Mouse (Mus musculus): ENCODE measurements at regions not wholly inside any gene's neighbourhood (a gene's known extent, or its start where the extent isn't known, plus 50 kb on each side); places are given as distances from the start of the nearest gene placed in this dataset.

- DNase-seq (ENCODE audit: low spot score in 2 of 2), result peak; percentile 3 to 15
Measured at GRCm38 (mm10) chr10:97375824-97376223, 103.6 kb upstream of the Dcn start.

DNA sequence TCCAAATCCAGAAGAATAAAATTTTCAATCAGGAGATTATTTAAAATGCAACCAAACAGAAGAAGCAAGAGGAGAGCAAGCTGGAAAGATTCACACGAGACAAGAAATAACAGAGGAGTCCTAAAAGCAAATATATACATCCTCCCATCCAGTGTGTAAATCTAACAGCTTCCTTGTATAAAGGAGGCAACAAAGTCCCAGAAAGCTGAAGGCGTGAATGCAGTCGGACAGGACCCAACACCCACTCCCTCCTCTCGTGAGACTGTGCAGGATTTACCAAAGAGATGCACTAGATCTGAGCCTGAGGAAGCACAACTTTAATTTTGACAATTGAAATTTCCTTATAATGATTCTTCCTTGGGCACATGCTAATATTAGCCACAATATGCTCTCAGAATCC is 103.0 kb upstream of the Dcn start:
- no peak for DNase-seq (ENCODE audit: low spot score in 2 of 2)

GRCm38 (mm10) chr10:97381586-97381985 is 97.8 kb upstream of the Dcn start:
- DNase-seq (ENCODE audit: low spot score in 2 of 2), result no peak

DNA sequence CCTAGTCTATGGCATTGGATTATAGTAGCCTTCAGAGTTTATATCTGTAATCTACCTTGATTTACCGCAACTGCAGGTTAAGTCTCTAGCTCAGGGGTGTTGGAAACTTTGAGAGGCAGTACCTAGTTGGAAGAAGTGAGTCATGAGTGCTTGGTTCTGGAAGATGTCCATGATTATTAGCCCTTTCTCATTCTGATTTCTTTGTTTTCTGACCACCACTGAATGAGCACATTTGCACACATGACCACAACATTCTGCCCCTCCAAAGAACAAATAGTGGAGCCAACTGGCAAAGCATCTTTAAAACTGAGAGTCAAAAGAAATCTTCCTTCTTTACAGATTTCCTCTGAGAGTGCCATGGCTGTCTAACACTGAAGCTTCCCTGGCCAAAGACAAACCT is 95.5 kb upstream of the Dcn start:
- no peak for DNase-seq (ENCODE audit: low spot score in 2 of 2)

DNA sequence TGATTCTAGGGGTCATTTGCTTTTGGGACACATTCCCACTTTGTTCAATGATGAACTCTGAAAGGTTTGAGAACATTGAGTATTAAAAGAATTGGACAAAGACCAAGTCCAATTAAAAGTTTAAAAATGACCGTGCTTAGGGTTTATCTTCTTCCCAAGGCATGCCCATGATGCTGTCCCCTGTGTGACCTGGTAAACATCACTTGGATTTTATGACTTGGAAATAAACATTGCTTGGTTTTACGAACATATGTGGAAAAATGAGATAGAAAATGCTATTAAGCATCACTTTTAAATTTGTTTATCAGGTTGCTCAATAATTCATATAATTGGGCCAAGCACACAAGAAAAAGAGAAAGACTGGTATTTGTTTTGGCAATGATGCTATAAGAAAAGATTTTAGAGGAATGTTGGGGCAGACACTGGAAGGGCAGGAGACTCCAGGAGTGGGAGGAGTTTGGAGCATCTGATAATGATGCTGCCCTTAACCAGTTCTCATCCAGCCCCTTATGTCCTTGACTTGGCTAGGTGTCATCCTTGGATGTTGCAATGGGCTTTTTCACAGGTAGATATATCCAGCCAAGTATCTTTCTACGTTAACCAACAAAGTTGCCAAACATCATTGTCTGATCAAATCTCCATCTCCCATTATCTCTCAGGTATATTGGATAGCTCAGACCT is 92.1 kb upstream of the Dcn start:
- no peak for DNase-seq (ENCODE audit: low spot score in 2 of 2)

DNA sequence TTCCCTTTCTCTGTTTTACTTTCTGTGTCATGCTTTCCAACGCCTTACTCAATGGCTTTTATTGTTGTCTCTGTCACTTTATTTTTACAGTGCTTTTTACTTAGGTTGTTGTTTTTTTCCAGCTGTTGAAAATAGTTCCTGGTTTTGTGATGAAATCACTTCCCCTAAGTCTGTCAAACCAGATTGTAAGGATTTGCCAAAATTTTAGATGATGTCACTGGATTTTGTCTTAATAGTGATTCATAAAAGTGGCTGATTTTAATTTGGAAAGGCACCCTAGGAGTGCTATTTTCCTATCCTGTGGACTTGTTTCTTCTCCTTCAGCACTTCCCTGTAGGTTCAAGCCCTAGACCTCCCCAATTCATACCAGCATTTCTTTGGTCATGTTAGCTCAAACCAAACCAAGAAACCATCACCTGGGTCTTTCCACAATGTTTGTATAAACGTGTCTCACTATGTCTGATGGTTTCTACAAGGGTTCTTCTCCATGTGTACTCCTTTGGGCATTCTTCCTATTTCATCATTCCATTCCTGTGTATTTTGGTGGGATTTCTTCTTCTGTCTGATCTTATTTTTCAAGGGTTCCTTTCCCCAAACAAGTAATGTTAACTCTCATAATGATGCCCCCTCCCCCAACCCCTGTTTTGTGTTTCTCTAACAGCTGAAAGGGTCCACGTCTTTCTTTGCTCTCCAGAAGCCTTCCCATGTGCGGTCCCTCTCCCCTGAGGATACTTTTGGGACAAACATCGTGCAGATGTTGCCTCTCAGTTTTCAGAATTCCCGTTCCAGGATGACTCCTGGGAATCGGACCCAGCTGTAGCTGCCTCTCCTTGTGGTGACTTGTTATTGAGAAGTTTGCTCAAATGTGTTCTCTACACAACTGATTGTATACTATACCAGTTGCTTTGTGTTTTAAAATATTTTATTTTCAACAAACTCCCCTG is 89.5 kb upstream of the Dcn start:
- DNase-seq (ENCODE audit: low spot score in 2 of 2), result no peak

DNA sequence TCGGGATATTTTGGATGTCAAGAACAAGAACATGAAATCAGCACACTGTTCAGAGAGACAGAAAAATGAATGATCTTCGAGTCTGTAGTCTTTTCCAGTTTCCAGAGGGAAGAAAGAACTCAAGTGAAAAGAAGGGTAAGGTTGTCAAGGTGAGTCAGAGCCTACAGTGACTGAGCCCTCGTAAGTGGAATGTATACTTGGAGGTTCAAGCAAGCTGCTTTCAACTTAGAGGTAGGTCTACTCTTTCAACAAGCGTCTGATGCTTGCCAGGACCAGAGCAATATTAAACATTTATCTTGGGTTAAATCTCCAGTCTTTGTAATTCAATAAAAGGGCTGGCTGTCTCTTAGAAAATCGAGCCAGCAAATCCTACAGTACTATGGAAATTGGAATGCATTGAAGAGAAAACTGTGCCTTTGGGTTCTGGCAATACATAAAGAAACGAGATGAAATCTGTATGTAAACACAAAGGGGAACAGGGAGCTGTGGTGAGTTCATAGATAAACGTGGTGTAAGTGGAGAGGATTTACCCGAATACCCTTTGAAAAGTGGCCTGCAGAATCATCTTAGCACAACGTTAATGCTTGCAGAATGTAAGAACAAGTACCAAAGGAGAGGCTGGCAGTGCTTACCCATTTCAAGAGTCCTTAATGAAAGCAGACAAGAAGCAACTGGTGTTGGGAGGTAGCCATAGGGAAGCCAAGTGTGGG is 82.2 kb upstream of the Dcn start:
- DNase-seq (ENCODE audit: low spot score in 2 of 2), result no peak

DNA sequence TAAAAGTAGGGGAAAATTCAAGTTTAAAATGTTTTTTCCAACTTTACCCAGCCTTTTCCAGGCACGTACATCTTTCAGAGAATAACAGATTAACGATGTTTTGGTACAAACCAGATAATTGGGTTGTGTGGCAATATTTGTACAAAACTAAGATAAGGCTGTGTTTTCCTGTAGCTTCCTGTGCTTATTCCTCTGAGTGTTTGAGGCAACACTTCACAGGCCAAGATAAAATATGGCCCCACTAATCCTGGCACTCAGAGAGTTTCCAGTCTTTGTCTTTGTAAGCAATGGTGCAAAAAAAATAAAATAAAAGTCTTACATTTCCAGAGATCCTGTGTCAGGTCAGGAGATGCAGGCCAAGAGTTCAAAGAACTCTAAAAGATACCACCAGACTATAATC is 81.5 kb upstream of the Dcn start:
- no peak for DNase-seq (ENCODE audit: low spot score in 2 of 2)

DNA sequence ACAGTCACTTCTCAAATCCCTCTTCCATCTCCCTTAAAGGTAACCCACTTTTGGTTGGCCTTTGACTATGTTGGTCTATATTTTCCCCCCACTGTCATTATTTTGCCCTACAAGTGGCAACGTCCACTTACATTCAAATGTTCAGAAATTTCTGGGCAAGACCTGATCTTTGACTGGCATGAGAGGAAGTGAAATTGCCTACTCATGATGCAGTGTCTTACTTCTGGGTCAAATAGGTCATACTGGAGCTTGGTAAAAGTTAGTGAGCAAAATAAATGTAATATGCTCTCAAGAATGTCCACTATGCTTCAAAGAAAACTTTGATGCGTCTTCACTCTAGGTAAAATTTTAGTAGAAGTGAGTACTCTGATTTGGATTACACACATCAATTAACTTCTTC is 76.9 kb upstream of the Dcn start:
- no peak for DNase-seq (ENCODE audit: low spot score in 2 of 2)

GRCm38 (mm10) chr10:97404076-97404787 is 75.2 kb upstream of the Dcn start:
- no peak for DNase-seq (ENCODE audit: low spot score in 2 of 2)

DNA sequence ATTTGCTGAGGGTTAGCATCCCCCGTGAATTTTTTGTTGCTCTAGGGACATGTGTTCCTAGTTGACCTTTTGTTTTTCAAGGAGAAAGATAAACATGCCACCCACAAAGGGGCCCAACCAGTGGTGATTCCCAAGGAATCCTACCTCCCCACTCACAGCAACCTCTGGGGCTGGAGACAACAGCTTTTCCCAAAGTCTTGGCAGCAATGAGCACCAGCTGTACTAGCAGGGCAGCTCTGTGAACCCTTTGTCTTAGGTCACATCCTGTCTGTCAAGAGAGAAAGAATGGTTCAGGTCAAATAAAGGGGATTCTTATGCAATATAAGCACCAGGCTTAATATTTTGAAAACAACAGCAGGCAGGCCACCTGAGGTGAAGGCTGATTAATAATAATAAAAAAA is 70.2 kb upstream of the Dcn start:
- no peak for DNase-seq (ENCODE audit: low spot score in 2 of 2)

DNA sequence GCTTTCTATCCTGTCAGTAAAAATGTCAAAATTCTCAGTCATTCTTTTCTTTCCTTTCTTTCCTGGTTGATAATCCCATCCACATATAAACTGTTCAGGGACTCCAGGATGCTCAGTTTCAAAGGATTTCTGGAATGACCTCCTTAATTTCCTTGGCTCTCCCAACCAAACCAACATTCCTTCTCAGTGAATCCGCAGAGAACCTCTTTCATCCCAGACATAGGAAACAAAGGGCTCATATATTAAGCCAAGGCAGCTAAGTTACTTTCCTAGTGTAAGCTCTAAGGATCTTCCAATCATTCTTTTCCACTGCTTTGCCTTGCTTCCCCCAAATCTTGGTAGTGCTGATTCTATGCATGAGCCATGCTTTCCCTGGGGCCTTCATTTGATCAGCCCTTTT is 69.5 kb upstream of the Dcn start:
- no peak for DNase-seq (ENCODE audit: low spot score in 2 of 2)

- no peak for DNase-seq (ENCODE audit: low spot score in 2 of 2)
Measured at GRCm38 (mm10) chr10:97422579-97422978, 56.8 kb upstream of the Dcn start.

GRCm38 (mm10) chr10:97423039-97423700 is 56.2 kb upstream of the Dcn start:
- DNase-seq (ENCODE audit: low spot score in 2 of 2), result no peak
